Mouse (Mus musculus) thymus, postnatal 0 days (tissue): ENCODE results near the gene Irak4. TPM values are rescaled to one million over a fixed set of nuclear protein-coding genes. Genes with fewer than 3 reads are reported as not detected.

Source experiments
- DNase-seq: peaks from one replicate; pipeline ENCODE4 v3.0.0-alpha.2; 2015; ENCODE audit warnings: low spot score
- polyA plus RNA-seq: library from polyadenylated mRNA; unstranded; fragments of >200 nt; fragmentation: Nextera tagmentation; extraction: Ambion mirVana; gene quantifications from 2 replicates; pipeline ENCODE4 v1.2.1, GENCODE M21; 2015

The Irak4 gene
- polyA plus RNA-seq, 1 experiment from 2014 or later, result 8.9 TPM

- no peak for DNase-seq
These were observed 77.5 kb downstream of the Irak4 start for GRCm38 (mm10) chr15:94620909-94621308.

- no peak for DNase-seq
These were observed 85.0 kb downstream of the Irak4 start for GRCm38 (mm10) chr15:94628463-94628829.

- DNase-seq, result no peak
These were observed 85.6 kb downstream of the Irak4 start, which contains the start of gene Tmem117 for GRCm38 (mm10) chr15:94628830-94629601. Gene Tmem117 (plus strand): TSS chr15:94629232.

- DNase-seq, result no peak
These were observed 87.1 kb downstream of the Irak4 start for GRCm38 (mm10) chr15:94630553-94630952.

Other genes starting within 250 kb of the Irak4 start
- gene Adamts20, start 78.2 kb upstream of the Irak4 start, polyA plus RNA-seq, result 0.31 and 0.35 TPM in 2 replicates
- gene Pus7l, start 96 bp upstream of the Irak4 start, polyA plus RNA-seq, result 9.6 and 10.4 TPM in 2 replicates
- 54.7 and 61.6 TPM in 2 replicates for gene Twf1, start 46.2 kb downstream of the Irak4 start, polyA plus RNA-seq
- 0.55 TPM in 2 replicates for gene Tmem117, start 85.6 kb downstream of the Irak4 start, polyA plus RNA-seq